Comparison of ENCODE assay signal across 9 mouse cellular contexts in genomic region chr6:84106082-84106481, GRCm38 (mm10).
DNase-seq lines count a peak whose midpoint lies in the region; ATAC-seq and TF ChIP-seq lines count a peak whose summit lies in the region.
"Had no signal": no experiment of that assay in that cellular context is flagged by ENCODE, and none has a peak within 500 bp of the region (broad histone marks: within the 10 kb centered on the region; RNA-seq: fewer than 3 reads in every experiment).

No protein-coding gene starts in this region.

- no peak overlapping the region for H3K27ac ChIP-seq in heart, embryonic 16.5 days (ENCODE audit: low read length)
- H3K27ac ChIP-seq in heart, adult 2 months, result no peak overlapping the region
- H3K27ac ChIP-seq in embryonic facial prominence, embryonic 10.5 days (replicated peaks), result peak overlapping the region; percentile 81
- H3K27ac ChIP-seq in hindbrain, embryonic 11.5 days (ENCODE audit: low read depth, low read length), result peak overlapping the region; percentile 3; the same call in 1 of the 2 replicates
- H3K27ac ChIP-seq in midbrain, embryonic 11.5 days (ENCODE audit: low read depth, low read length), result no peak overlapping the region; the same call in 1 of the 2 replicates

- no peak for DNase-seq in heart, adult 2 months
- no peak for DNase-seq in embryonic facial prominence, embryonic 10.5 days (ENCODE audit: low spot score)
- no peak for DNase-seq in hindbrain, embryonic 11.5 days (ENCODE audit: low spot score)
- DNase-seq in midbrain, embryonic 11.5 days (ENCODE audit: low spot score, missing footprints), result no peak
- DNase-seq in frontal cortex, adult 2 months (ENCODE audit: extremely low spot score in 1 of 2, low spot score in 1 of 2), result no peak
- no peak for DNase-seq in right cerebral cortex, postnatal 25 days
- no peak for DNase-seq in gastrocnemius, postnatal 10 days

- no peak overlapping the region; the same call in 1 of the 2 replicates for H3K9ac ChIP-seq in heart, embryonic 16.5 days (ENCODE audit: low read length)
- no peak overlapping the region for H3K9ac ChIP-seq in heart, adult 2 months (ENCODE audit: low read depth, low read length)
- peak overlapping the region; percentile 44; the same call in 1 of the 2 replicates for H3K9ac ChIP-seq in hindbrain, embryonic 11.5 days (ENCODE audit: low read depth, low read length)
- H3K9ac ChIP-seq in midbrain, embryonic 11.5 days (ENCODE audit: low read length), result peak overlapping the region; percentile 44

- no peaks in the 10 kb centered on the region for H3K9me3 ChIP-seq in heart, embryonic 16.5 days (replicated peaks; ENCODE audit: control insufficient read depth, low read length)
- H3K9me3 ChIP-seq in embryonic facial prominence, embryonic 10.5 days, result no peaks in the 10 kb centered on the region
- H3K9me3 ChIP-seq in hindbrain, embryonic 11.5 days (ENCODE audit: control insufficient read depth, low read length), result no peaks in the 10 kb centered on the region
- H3K9me3 ChIP-seq in midbrain, embryonic 11.5 days (ENCODE audit: control insufficient read depth, low read length), result no peaks in the 10 kb centered on the region

- H3K27me3 ChIP-seq in heart, embryonic 16.5 days (ENCODE audit: control insufficient read depth, insufficient read depth, low read length), result peaks cover 7% of the 10 kb centered on the region; the same call in 1 of the 2 replicates
- H3K27me3 ChIP-seq in heart, adult 2 months (ENCODE audit: control insufficient read depth, insufficient read depth, low read length), result no peaks in the 10 kb centered on the region
- peaks cover 69% of the 10 kb centered on the region for H3K27me3 ChIP-seq in embryonic facial prominence, embryonic 10.5 days (replicated peaks; ENCODE audit: low read depth, poor library complexity, severe bottlenecking)
- peaks cover 3% of the 10 kb centered on the region; the same call in 1 of the 2 replicates for H3K27me3 ChIP-seq in hindbrain, embryonic 11.5 days (ENCODE audit: control insufficient read depth, insufficient read depth, low read length)
- no peaks in the 10 kb centered on the region; the same call in 1 of the 2 replicates for H3K27me3 ChIP-seq in midbrain, embryonic 11.5 days (ENCODE audit: control insufficient read depth, insufficient read depth, low read length)

- H3K4me2 ChIP-seq in heart, embryonic 16.5 days (ENCODE audit: low read depth, low read length), result peak overlapping the region; percentile 65
- H3K4me2 ChIP-seq in hindbrain, embryonic 11.5 days (replicated peaks; ENCODE audit: low read depth, low read length), result peak overlapping the region; percentile 73
- peak overlapping the region; percentile 78 for H3K4me2 ChIP-seq in midbrain, embryonic 11.5 days

- no peak for TF ChIP-seq CTCF in heart, adult 2 months (IDR thresholded peaks at IDR 0.05)

- no peak for ATAC-seq in heart, embryonic 16.5 days (replicated peaks; ENCODE audit: extremely low read depth, insufficient read depth, low FRiP score)
- peak; percentile 41; the same call in 1 of the 2 replicates for ATAC-seq in hindbrain, embryonic 11.5 days (ENCODE audit: low FRiP score)
- peak; percentile 20; the same call in 1 of the 2 replicates for ATAC-seq in midbrain, embryonic 11.5 days (ENCODE audit: low FRiP score)

- TF ChIP-seq POLR2A in heart, adult 2 months (IDR thresholded peaks at IDR 0.05; ENCODE audit: insufficient read depth, low read depth, low read length), result no peak

- peaks cover 10% of the 10 kb centered on the region for H3K4me1 ChIP-seq in heart, embryonic 16.5 days (ENCODE audit: control insufficient read depth, insufficient read depth, low read length)
- H3K4me1 ChIP-seq in heart, adult 2 months (ENCODE audit: control insufficient read depth, insufficient read depth, low read length), result peaks cover 7% of the 10 kb centered on the region
- H3K4me1 ChIP-seq in embryonic facial prominence, embryonic 10.5 days, result peaks cover 51% of the 10 kb centered on the region
- H3K4me1 ChIP-seq in hindbrain, embryonic 11.5 days (replicated peaks; ENCODE audit: control insufficient read depth, insufficient read depth, low read length), result peaks cover 10% of the 10 kb centered on the region
- peaks cover 8% of the 10 kb centered on the region for H3K4me1 ChIP-seq in midbrain, embryonic 11.5 days (ENCODE audit: control insufficient read depth, insufficient read depth, low read length)
- H3K4me1 ChIP-seq: megakaryocyte, embryonic 14.5 days had no signal

- peaks cover 4% of the 10 kb centered on the region; the same call in 1 of the 2 replicates for H3K36me3 ChIP-seq in heart, embryonic 16.5 days (ENCODE audit: control insufficient read depth, insufficient read depth)
- no peaks in the 10 kb centered on the region for H3K36me3 ChIP-seq in heart, adult 2 months (ENCODE audit: control insufficient read depth, insufficient read depth, low read length)
- no peaks in the 10 kb centered on the region for H3K36me3 ChIP-seq in embryonic facial prominence, embryonic 10.5 days (replicated peaks)
- H3K36me3 ChIP-seq in hindbrain, embryonic 11.5 days (ENCODE audit: control insufficient read depth, insufficient read depth, low read length), result no peaks in the 10 kb centered on the region
- H3K36me3 ChIP-seq in midbrain, embryonic 11.5 days (ENCODE audit: control insufficient read depth, insufficient read depth, low read length), result no peaks in the 10 kb centered on the region

- 41% methylated on average over 12 of the region's 12 CpGs for WGBS in heart, embryonic 16.5 days
- 59% methylated on average over 12 of the region's 12 CpGs for WGBS in heart, adult 2 months
- WGBS in embryonic facial prominence, embryonic 10.5 days, result 7% methylated on average over 12 of the region's 12 CpGs
- WGBS in hindbrain, embryonic 11.5 days, result 7% methylated on average over 12 of the region's 12 CpGs
- WGBS in midbrain, embryonic 11.5 days, result 17% methylated on average over 12 of the region's 12 CpGs

- TF ChIP-seq EP300 in heart, adult 2 months (IDR thresholded peaks at IDR 0.05; ENCODE audit: insufficient read depth, low read depth, low read length), result no peak

- intact Hi-C loops in heart, adult 2 months (cut with DNase I), result loop anchor here (5.0 kb wide), 1 partner anchor 36 kb away; no protein-coding TSS in a partner anchor

- no peaks in the 10 kb centered on the region for H3K79me2 ChIP-seq in heart, adult 2 months (replicated peaks; ENCODE audit: control insufficient read depth, insufficient read depth, low read length)

- H3K4me3 ChIP-seq in heart, embryonic 16.5 days (ENCODE audit: low read length), result peak overlapping the region; percentile 43
- no peak overlapping the region for H3K4me3 ChIP-seq in heart, adult 2 months
- peak overlapping the region; percentile 56 for H3K4me3 ChIP-seq in embryonic facial prominence, embryonic 10.5 days
- H3K4me3 ChIP-seq in hindbrain, embryonic 11.5 days (ENCODE audit: low read depth, low read length), result peak overlapping the region; percentile 35
- H3K4me3 ChIP-seq in midbrain, embryonic 11.5 days (ENCODE audit: low read depth, low read length), result peak overlapping the region; percentile 41; the same call in 1 of the 2 replicates
- H3K4me3 ChIP-seq: megakaryocyte, embryonic 14.5 days had no signal

Comparison
In these comparisons a context has a peak if more than half of its experiments do, and no peak if none do; other contexts are left out.
1. H3K27ac ChIP-seq: peak in embryonic facial prominence, embryonic 10.5 days (single experiment) and hindbrain, embryonic 11.5 days (single experiment); none in heart, embryonic 16.5 days (single experiment), heart, adult 2 months (single experiment) and midbrain, embryonic 11.5 days (single experiment).
2. H3K9ac ChIP-seq: peak in hindbrain, embryonic 11.5 days (single experiment) and midbrain, embryonic 11.5 days (single experiment); none in heart, embryonic 16.5 days (single experiment) and heart, adult 2 months (single experiment).
3. Peak in every context shown above with its lines, with median percentiles within 50 percentile points of each other: H3K4me2 ChIP-seq.